Mouse (Mus musculus): Measurements from ENCODE around the gene Ttc16. TPM values are rescaled to one million over a fixed set of nuclear protein-coding genes. Genes with fewer than 3 reads are reported as not detected.

Gene Ttc16
- polyA plus RNA-seq, 1 experiment from 2014 or later: 0.34 TPM

GRCm38 (mm10) chr2:32718761-32719160, 56.7 kb downstream of the Ttc16 start:
- Histone ChIP-seq H3K4me3 (ENCODE audit: low read length) (no peak overlapping the region), H3K36me3 (ENCODE audit: control insufficient read depth, insufficient read depth, low read length) (no peaks in the 10 kb centered on the region), H3K4me1 (ENCODE audit: control insufficient read depth, insufficient read depth, low read length) (peaks cover 28% of the 10 kb centered on the region), H3K4me2 (ENCODE audit: low read depth, low read length) (no peak overlapping the region), H3K27me3 (replicated peaks; ENCODE audit: control insufficient read depth, insufficient read depth, low read length) (no peaks in the 10 kb centered on the region), H3K27ac (ENCODE audit: low read length) (no peak overlapping the region; the same call in 1 of the 2 replicates), H3K9ac (ENCODE audit: low read depth, low read length) (no peak overlapping the region), H3K9me3 (ENCODE audit: control insufficient read depth, low read length) (no peaks in the 10 kb centered on the region)
- 62% methylated on average over 9 of the region's 9 CpGs for WGBS
- ATAC-seq: no peak

GRCm38 (mm10) chr2:32714987-32715425, 60.4 kb downstream of the Ttc16 start:
- Histone ChIP-seq H3K9ac (ENCODE audit: low read depth, low read length) (peak overlapping the region; percentile 29; the same call in 1 of the 2 replicates), H3K27me3 (replicated peaks; ENCODE audit: control insufficient read depth, insufficient read depth, low read length) (no peaks in the 10 kb centered on the region), H3K36me3 (ENCODE audit: control insufficient read depth, insufficient read depth, low read length) (no peaks in the 10 kb centered on the region), H3K4me3 (ENCODE audit: low read length) (no peak overlapping the region), H3K9me3 (ENCODE audit: control insufficient read depth, low read length) (no peaks in the 10 kb centered on the region), H3K27ac (ENCODE audit: low read length) (peak overlapping the region; percentile 81), H3K4me1 (ENCODE audit: control insufficient read depth, insufficient read depth, low read length) (peaks cover 25% of the 10 kb centered on the region), H3K4me2 (ENCODE audit: low read depth, low read length) (no peak overlapping the region)
- 37% methylated on average over 4 of the region's 4 CpGs for WGBS
- ATAC-seq: 0 out of 2 replicates have a peak, but pooled peaks have one; percentile 13

GRCm38 (mm10) chr2:32714117-32714986, 61.1 kb downstream of the Ttc16 start:
- peak overlapping the region; percentile 85 for H3K9ac ChIP-seq (ENCODE audit: low read depth, low read length)

GRCm38 (mm10) chr2:32712934-32713817, 62.3 kb downstream of the Ttc16 start, which contains the start of gene Cdk9:
Gene Cdk9 (minus strand): TSS chr2:32713076.
- WGBS: under 1% methylated on average over 59 of the region's 79 CpGs
- peaks cover 25% of the 10 kb centered on the region for H3K4me1 ChIP-seq (ENCODE audit: control insufficient read depth, insufficient read depth, low read length)
- H3K9me3 ChIP-seq (ENCODE audit: control insufficient read depth, low read length): no peaks in the 10 kb centered on the region
- no peaks in the 10 kb centered on the region for H3K27me3 ChIP-seq (replicated peaks; ENCODE audit: control insufficient read depth, insufficient read depth, low read length)
- H3K9ac ChIP-seq (ENCODE audit: low read depth, low read length): peak within 1 kb of the TSS; percentile 85
- H3K27ac ChIP-seq (ENCODE audit: low read length): peak within 1 kb of the TSS; percentile 96
- peak within 1 kb of the TSS; percentile 88 for H3K4me3 ChIP-seq (ENCODE audit: low read length)
- peaks cover 8% of the 10 kb centered on the region for H3K36me3 ChIP-seq (ENCODE audit: control insufficient read depth, insufficient read depth, low read length)
- peak; percentile 88 for ATAC-seq
- H3K4me2 ChIP-seq (ENCODE audit: low read depth, low read length): peak within 1 kb of the TSS; percentile 77

More at GRCm38 (mm10) chr2:32714117-32714986, 61.1 kb downstream of the Ttc16 start:
- Histone ChIP-seq H3K4me3 (ENCODE audit: low read length) (no peak overlapping the region), H3K27ac (ENCODE audit: low read length) (peak overlapping the region; percentile 81), H3K4me1 (ENCODE audit: control insufficient read depth, insufficient read depth, low read length) (peaks cover 25% of the 10 kb centered on the region), H3K27me3 (replicated peaks; ENCODE audit: control insufficient read depth, insufficient read depth, low read length) (no peaks in the 10 kb centered on the region), H3K4me2 (ENCODE audit: low read depth, low read length) (no peak overlapping the region), H3K36me3 (ENCODE audit: control insufficient read depth, insufficient read depth, low read length) (peaks cover 6% of the 10 kb centered on the region), H3K9me3 (ENCODE audit: control insufficient read depth, low read length) (no peaks in the 10 kb centered on the region)
- 45% methylated on average over 11 of the region's 11 CpGs for WGBS
- no peak for ATAC-seq

GRCm38 (mm10) chr2:32712586-32712933, 62.9 kb downstream of the Ttc16 start:
- Histone ChIP-seq H3K27ac (ENCODE audit: low read length) (peak overlapping the region; percentile 96), H3K4me2 (ENCODE audit: low read depth, low read length) (peak overlapping the region; percentile 65), H3K27me3 (replicated peaks; ENCODE audit: control insufficient read depth, insufficient read depth, low read length) (no peaks in the 10 kb centered on the region), H3K9ac (ENCODE audit: low read depth, low read length) (peak overlapping the region; percentile 85), H3K36me3 (ENCODE audit: control insufficient read depth, insufficient read depth, low read length) (peaks cover 8% of the 10 kb centered on the region), H3K4me3 (ENCODE audit: low read length) (peak overlapping the region; percentile 88), H3K4me1 (ENCODE audit: control insufficient read depth, insufficient read depth, low read length) (peaks cover 25% of the 10 kb centered on the region), H3K9me3 (ENCODE audit: control insufficient read depth, low read length) (no peaks in the 10 kb centered on the region)
- ATAC-seq: peak; percentile 91
- WGBS: under 1% methylated on average over 31 of the region's 44 CpGs

GRCm38 (mm10) chr2:32712108-32712551, 63.3 kb downstream of the Ttc16 start:
- peak; percentile 67 for ATAC-seq
- peak overlapping the region; percentile 88 for H3K4me3 ChIP-seq (ENCODE audit: low read length)
- peak overlapping the region; percentile 96 for H3K27ac ChIP-seq (ENCODE audit: low read length)
- H3K4me2 ChIP-seq (ENCODE audit: low read depth, low read length): peak overlapping the region; percentile 77
- no peaks in the 10 kb centered on the region for H3K9me3 ChIP-seq (ENCODE audit: control insufficient read depth, low read length)
- peak overlapping the region; percentile 85 for H3K9ac ChIP-seq (ENCODE audit: low read depth, low read length)
- WGBS: 0% methylated on average over 41 of the region's 41 CpGs
- peaks cover 25% of the 10 kb centered on the region for H3K4me1 ChIP-seq (ENCODE audit: control insufficient read depth, insufficient read depth, low read length)
- no peaks in the 10 kb centered on the region for H3K27me3 ChIP-seq (replicated peaks; ENCODE audit: control insufficient read depth, insufficient read depth, low read length)
- H3K36me3 ChIP-seq (ENCODE audit: control insufficient read depth, insufficient read depth, low read length): peaks cover 10% of the 10 kb centered on the region

GRCm38 (mm10) chr2:32711301-32712056, 64.0 kb downstream of the Ttc16 start:
- 25% methylated on average over 9 of the region's 9 CpGs for WGBS

GRCm38 (mm10) chr2:32710425-32710824, 65.0 kb downstream of the Ttc16 start:
- Histone ChIP-seq H3K27ac (ENCODE audit: low read length) (no peak overlapping the region), H3K36me3 (ENCODE audit: control insufficient read depth, insufficient read depth, low read length) (peaks cover 24% of the 10 kb centered on the region), H3K9me3 (ENCODE audit: control insufficient read depth, low read length) (no peaks in the 10 kb centered on the region), H3K4me3 (ENCODE audit: low read length) (no peak overlapping the region), H3K27me3 (replicated peaks; ENCODE audit: control insufficient read depth, insufficient read depth, low read length) (no peaks in the 10 kb centered on the region), H3K4me1 (ENCODE audit: control insufficient read depth, insufficient read depth, low read length) (peaks cover 25% of the 10 kb centered on the region), H3K9ac (ENCODE audit: low read depth, low read length) (no peak overlapping the region), H3K4me2 (ENCODE audit: low read depth, low read length) (no peak overlapping the region)
- WGBS: 81% methylated on average over 5 of the region's 5 CpGs
- ATAC-seq: no peak

More at GRCm38 (mm10) chr2:32711301-32712056, 64.0 kb downstream of the Ttc16 start:
- Histone ChIP-seq H3K9ac (ENCODE audit: low read depth, low read length) (peak overlapping the region; percentile 85), H3K4me1 (ENCODE audit: control insufficient read depth, insufficient read depth, low read length) (peaks cover 25% of the 10 kb centered on the region), H3K36me3 (ENCODE audit: control insufficient read depth, insufficient read depth, low read length) (peaks cover 15% of the 10 kb centered on the region), H3K9me3 (ENCODE audit: control insufficient read depth, low read length) (no peaks in the 10 kb centered on the region), H3K4me3 (ENCODE audit: low read length) (peak overlapping the region; percentile 88), H3K27ac (ENCODE audit: low read length) (peak overlapping the region; percentile 96), H3K27me3 (replicated peaks; ENCODE audit: control insufficient read depth, insufficient read depth, low read length) (no peaks in the 10 kb centered on the region), H3K4me2 (ENCODE audit: low read depth, low read length) (peak overlapping the region; percentile 77)
- ATAC-seq: no peak
